Mouse (Mus musculus) megakaryocyte, embryonic 14.5 days (primary cell): ENCODE results near the gene Lamc3.

Experiments used
- FLI1 ChIP-seq: IDR thresholded peaks from 2 replicates; pipeline ENCODE4 v1.6.1; 2012; ENCODE audit warnings: low read length, inconsistent platforms, mixed read lengths
- GATA1 ChIP-seq: IDR thresholded peaks from 3 replicates; pipeline ENCODE4 v1.6.1; 2012; ENCODE audit warnings: mixed read lengths, low read length, inconsistent platforms, borderline replicate concordance

GRCm38 (mm10) chr2:31867773-31868537 is 19.1 kb upstream of the Lamc3 start:
- TF ChIP-seq FLI1 (no peak), GATA1 (no peak)
